Mouse (Mus musculus) neural tube, embryonic 13.5 days (tissue): ENCODE results near the gene Med15. TPM values are rescaled to one million over a fixed set of nuclear protein-coding genes. Genes with fewer than 3 reads are reported as not detected.
A peak's percentile ranks its signal among the peaks of the same experiment; 100 is the strongest.
"Not testable (repeated sequence)": the region's sequence is repeated elsewhere in the genome, so short reads cannot be mapped to it uniquely, and the experiment has no call there.

Experiments used
- ATAC-seq: fragments of 200-750 bp; cut with Nextera tagmentation; 2 replicates; pipeline ENCODE4 v1.8.0; 2017; ENCODE audit warnings: low read depth, mild to moderate bottlenecking, moderate TSS enrichment, moderate library complexity
- H3K27ac ChIP-seq: fragments of 300-500 bp; sonication (generic); replicated peaks from 2 replicates; pipeline ENCODE4 v1.5.1; 2015; ENCODE audit warnings: moderate library complexity, mild to moderate bottlenecking, inconsistent platforms
- H3K27me3 ChIP-seq: fragments of 300-500 bp; sonication (generic); 2 replicates; pipeline ENCODE4 v1.6.1; 2015; ENCODE audit warnings: mild to moderate bottlenecking, inconsistent platforms
- H3K36me3 ChIP-seq: fragments of 300-500 bp; sonication (generic); 2 replicates; pipeline ENCODE4 v1.6.1; 2015; ENCODE audit warnings: mild to moderate bottlenecking, inconsistent platforms
- H3K4me1 ChIP-seq: fragments of 300-500 bp; sonication (generic); replicated peaks from 2 replicates; pipeline ENCODE4 v1.6.1; 2015; ENCODE audit warnings: inconsistent platforms
- H3K4me2 ChIP-seq: fragments of 300-500 bp; sonication (generic); 2 replicates; pipeline ENCODE4 v1.6.1; 2015; ENCODE audit warnings: inconsistent platforms, mild to moderate bottlenecking, moderate library complexity
- H3K4me3 ChIP-seq: fragments of 300-500 bp; sonication (generic); 2 replicates; pipeline ENCODE4 v1.5.1; 2015; ENCODE audit warnings: mild to moderate bottlenecking, inconsistent platforms
- H3K9ac ChIP-seq: fragments of 300-500 bp; sonication (generic); 2 replicates; pipeline ENCODE4 v1.6.1; 2015; ENCODE audit warnings: moderate library complexity, mild to moderate bottlenecking, inconsistent platforms
- H3K9me3 ChIP-seq: fragments of 300-500 bp; sonication (generic); 2 replicates; pipeline ENCODE4 v1.6.1; 2016; ENCODE audit warnings: inconsistent platforms
- WGBS: fragments of 180-500 bp; shearing (Covaris S2); methylation state at CpG from one replicate; pipeline ENCODE4 v1.1.7; 2015; 5-methylcytosine and 5-hydroxymethylcytosine counted together
- polyA plus RNA-seq: library from polyadenylated mRNA; unstranded; fragments of >200 nt; fragmentation: Nextera tagmentation; extraction: Ambion mirVana; gene quantifications from 2 replicates; pipeline ENCODE4 v1.2.1, GENCODE M21; 2015

Med15 gene
- polyA plus RNA-seq, 1 experiment from 2014 or later, result 46.6 TPM

DNA sequence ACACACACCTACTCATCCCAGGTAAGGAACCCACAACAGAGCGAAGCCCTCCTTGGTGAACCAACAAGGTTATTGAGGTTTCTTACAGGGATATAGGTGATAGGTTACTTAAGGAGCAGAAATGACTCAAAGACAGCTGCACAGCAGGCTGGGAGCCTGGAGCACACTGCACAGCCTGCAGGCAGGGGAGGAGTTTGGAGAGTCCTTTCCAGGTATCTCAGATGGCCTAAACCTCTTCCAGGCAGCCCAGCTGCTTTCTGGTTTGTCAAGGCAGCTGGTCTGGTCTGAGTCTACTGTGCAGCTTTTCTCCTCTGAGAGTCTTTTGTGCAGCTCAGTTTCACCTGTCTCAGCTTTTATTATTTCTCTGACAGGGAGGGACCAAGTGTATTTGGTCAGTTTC lies 25.1 kb upstream of the Med15 start:
- H3K27me3 ChIP-seq, result peaks cover 6% of the 10 kb centered on the region; the same call in 1 of the 2 replicates
- no peak overlapping the region for H3K27ac ChIP-seq
- H3K4me2 ChIP-seq, result no peak overlapping the region
- no peak overlapping the region for H3K9ac ChIP-seq
- no peak overlapping the region for H3K4me3 ChIP-seq
- 97% methylated on average over 1 of the region's 1 CpGs for WGBS
- no peak for ATAC-seq
- H3K4me1 ChIP-seq, result peaks cover 38% of the 10 kb centered on the region
- H3K9me3 ChIP-seq, result no peaks in the 10 kb centered on the region
- 0 out of 2 replicates have a peak, but pooled peaks cover 3% of the 10 kb centered on the region for H3K36me3 ChIP-seq

DNA sequence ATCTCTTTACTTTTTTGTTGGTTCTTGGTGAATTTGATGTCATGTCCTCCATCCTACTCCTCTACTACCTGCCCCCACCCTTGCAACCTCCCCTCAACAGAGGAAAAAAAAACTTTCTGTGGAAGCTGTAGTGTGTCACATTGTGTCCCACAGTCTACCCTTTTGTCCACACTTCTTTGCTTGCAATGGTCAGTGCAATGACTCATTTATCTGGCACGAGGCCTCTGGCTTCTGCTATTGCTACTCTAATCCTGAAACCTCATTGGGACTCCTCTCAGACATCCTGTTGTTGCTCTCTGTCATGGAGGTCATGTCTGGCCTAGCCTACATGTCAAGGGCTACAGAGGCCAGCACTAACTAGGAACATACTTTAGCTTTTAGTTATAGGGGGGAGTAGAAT lies 21.0 kb upstream of the Med15 start:
- Histone ChIP-seq H3K36me3 (no peaks in the 10 kb centered on the region), H3K27me3 (peaks cover 6% of the 10 kb centered on the region; the same call in 1 of the 2 replicates), H3K9me3 (no peaks in the 10 kb centered on the region), H3K27ac (no peak overlapping the region), H3K4me3 (no peak overlapping the region), H3K4me2 (no peak overlapping the region), H3K4me1 (peaks cover 3% of the 10 kb centered on the region), H3K9ac (no peak overlapping the region)
- no peak for ATAC-seq
- 51% methylated on average over 1 of the region's 1 CpGs for WGBS

GRCm38 (mm10) chr16:17753001-17753400 lies 20.3 kb upstream of the Med15 start:
- no peak overlapping the region for H3K4me2 ChIP-seq
- no peaks in the 10 kb centered on the region for H3K9me3 ChIP-seq
- H3K4me1 ChIP-seq, result no peaks in the 10 kb centered on the region
- 36% methylated on average over 3 of the region's 3 CpGs for WGBS
- H3K27ac ChIP-seq, result no peak overlapping the region
- no peaks in the 10 kb centered on the region for H3K36me3 ChIP-seq
- no peak overlapping the region for H3K4me3 ChIP-seq
- peaks cover 6% of the 10 kb centered on the region; the same call in 1 of the 2 replicates for H3K27me3 ChIP-seq
- H3K9ac ChIP-seq, result no peak overlapping the region
- no peak for ATAC-seq

- WGBS, result 85% methylated on average over 2 of the region's 2 CpGs
- no peaks in the 10 kb centered on the region for H3K36me3 ChIP-seq
- 0 out of 2 replicates have a peak, but pooled peaks cover 5% of the 10 kb centered on the region for H3K9me3 ChIP-seq
Observed at GRCm38 (mm10) chr16:17745067-17745466, 12.4 kb upstream of the Med15 start.

GRCm38 (mm10) chr16:17744536-17744935 lies 11.8 kb upstream of the Med15 start:
- Histone ChIP-seq H3K4me2 (no peak overlapping the region), H3K9me3 (0 out of 2 replicates have a peak, but pooled peaks cover 5% of the 10 kb centered on the region), H3K27me3 (no peaks in the 10 kb centered on the region), H3K36me3 (no peaks in the 10 kb centered on the region), H3K9ac (no peak overlapping the region), H3K27ac (no peak overlapping the region), H3K4me3 (no peak overlapping the region), H3K4me1 (no peaks in the 10 kb centered on the region)
- 9% methylated on average over 1 of the region's 1 CpGs for WGBS
- no peak for ATAC-seq

More at GRCm38 (mm10) chr16:17745067-17745466, 12.4 kb upstream of the Med15 start:
- no peak for ATAC-seq
- no peak overlapping the region for H3K9ac ChIP-seq
- H3K27me3 ChIP-seq, result no peaks in the 10 kb centered on the region
- H3K4me2 ChIP-seq, result no peak overlapping the region
- no peaks in the 10 kb centered on the region for H3K4me1 ChIP-seq
- no peak overlapping the region for H3K27ac ChIP-seq
- H3K4me3 ChIP-seq, result no peak overlapping the region

- no peak for ATAC-seq
- Histone ChIP-seq H3K36me3 (no peaks in the 10 kb centered on the region), H3K9me3 (0 out of 2 replicates have a peak, but pooled peaks cover 5% of the 10 kb centered on the region), H3K4me3 (no peak overlapping the region), H3K9ac (no peak overlapping the region), H3K4me2 (no peak overlapping the region), H3K4me1 (no peaks in the 10 kb centered on the region), H3K27me3 (no peaks in the 10 kb centered on the region), H3K27ac (no peak overlapping the region)
- WGBS, result 45% methylated on average over 4 of the region's 4 CpGs
Observed at GRCm38 (mm10) chr16:17743279-17743678, 10.6 kb upstream of the Med15 start.

DNA sequence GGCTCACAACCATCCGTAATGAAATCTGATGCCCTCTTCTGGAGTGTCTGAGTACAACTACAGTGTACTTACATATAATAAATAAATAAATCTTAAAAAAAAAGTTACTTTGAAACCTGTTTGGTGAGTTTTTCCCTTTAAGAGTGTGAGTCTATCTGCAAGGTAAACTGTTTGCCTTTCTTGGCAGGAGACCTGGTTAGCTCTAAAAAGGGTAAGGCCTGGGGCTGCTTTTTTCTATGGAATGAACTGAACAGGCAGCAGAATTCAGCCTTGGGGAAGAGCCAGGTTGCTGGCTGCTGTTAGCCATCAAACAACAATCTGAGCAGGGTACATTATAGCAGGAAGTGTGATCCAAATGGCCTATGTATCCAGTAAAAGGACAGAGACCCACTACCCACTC lies 10.1 kb upstream of the Med15 start:
- no peaks in the 10 kb centered on the region for H3K27me3 ChIP-seq
- H3K4me1 ChIP-seq, result no peaks in the 10 kb centered on the region
- no peak overlapping the region for H3K4me3 ChIP-seq
- H3K27ac ChIP-seq, result no peak overlapping the region
- H3K9ac ChIP-seq, result no peak overlapping the region
- H3K9me3 ChIP-seq, result 0 out of 2 replicates have a peak, but pooled peaks cover 5% of the 10 kb centered on the region
- no peak overlapping the region for H3K4me2 ChIP-seq
- no peak for ATAC-seq
- no peaks in the 10 kb centered on the region for H3K36me3 ChIP-seq
- WGBS, result 96% methylated on average over 1 of the region's 1 CpGs

- ATAC-seq, result no peak
- 88% methylated on average over 4 of the region's 4 CpGs for WGBS
- Histone ChIP-seq H3K4me2 (no peak overlapping the region), H3K4me3 (no peak overlapping the region), H3K27ac (no peak overlapping the region), H3K9ac (no peak overlapping the region), H3K36me3 (no peaks in the 10 kb centered on the region), H3K9me3 (no peaks in the 10 kb centered on the region), H3K27me3 (0 out of 2 replicates have a peak, but pooled peaks cover under 1% of the 10 kb centered on the region), H3K4me1 (no peaks in the 10 kb centered on the region)
Observed at GRCm38 (mm10) chr16:17740080-17740479, 7.4 kb upstream of the Med15 start.

- 50% methylated on average over 4 of the region's 4 CpGs for WGBS
- H3K9me3 ChIP-seq, result no peaks in the 10 kb centered on the region
- no peak for ATAC-seq
- H3K4me3 ChIP-seq, result no peak overlapping the region
- H3K27ac ChIP-seq, result no peak overlapping the region
- no peak overlapping the region for H3K4me2 ChIP-seq
- peaks cover 10% of the 10 kb centered on the region for H3K27me3 ChIP-seq
- H3K9ac ChIP-seq, result no peak overlapping the region
- no peaks in the 10 kb centered on the region for H3K36me3 ChIP-seq
- no peaks in the 10 kb centered on the region for H3K4me1 ChIP-seq
Observed at GRCm38 (mm10) chr16:17736156-17736555, 3.5 kb upstream of the Med15 start.

DNA sequence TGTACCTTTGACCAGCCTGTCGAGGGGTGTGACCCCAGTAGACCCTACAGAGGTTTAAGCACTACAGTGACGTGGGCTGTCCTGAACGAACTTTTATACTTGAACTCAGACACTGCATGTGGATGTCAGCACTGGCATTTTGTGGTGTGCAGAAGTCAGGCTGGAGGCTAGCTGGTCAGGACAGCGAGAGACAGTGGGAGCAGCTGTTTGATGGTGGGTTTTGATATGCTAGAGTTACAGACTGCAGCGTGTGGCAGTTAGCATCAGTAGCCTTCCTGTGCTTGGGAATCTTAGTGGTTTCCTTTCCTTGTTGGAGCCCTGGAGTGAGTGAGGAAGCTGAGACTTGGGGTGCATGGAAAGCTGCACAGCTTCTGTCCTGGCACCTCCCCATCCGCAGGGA lies 2.2 kb upstream of the Med15 start:
- not testable (repeated sequence) for H3K36me3 ChIP-seq, H3K27ac ChIP-seq, H3K4me2 ChIP-seq, H3K9me3 ChIP-seq, H3K9ac ChIP-seq, H3K4me1 ChIP-seq, H3K4me3 ChIP-seq, ATAC-seq
- H3K27me3 ChIP-seq, result peaks cover 10% of the 10 kb centered on the region
- WGBS, result 84% methylated on average over 6 of the region's 6 CpGs

GRCm38 (mm10) chr16:17733646-17734045 lies 955 bp upstream of the Med15 start:
- Histone ChIP-seq H3K27ac (no peak overlapping the region), H3K9me3 (no peaks in the 10 kb centered on the region), H3K9ac (no peak overlapping the region), H3K4me2 (peak overlapping the region; percentile 25; the same call in 1 of the 2 replicates), H3K4me3 (no peak overlapping the region), H3K4me1 (no peaks in the 10 kb centered on the region), H3K27me3 (peaks cover 10% of the 10 kb centered on the region), H3K36me3 (no peaks in the 10 kb centered on the region)
- 61% methylated on average over 2 of the region's 2 CpGs for WGBS
- no peak for ATAC-seq

DNA sequence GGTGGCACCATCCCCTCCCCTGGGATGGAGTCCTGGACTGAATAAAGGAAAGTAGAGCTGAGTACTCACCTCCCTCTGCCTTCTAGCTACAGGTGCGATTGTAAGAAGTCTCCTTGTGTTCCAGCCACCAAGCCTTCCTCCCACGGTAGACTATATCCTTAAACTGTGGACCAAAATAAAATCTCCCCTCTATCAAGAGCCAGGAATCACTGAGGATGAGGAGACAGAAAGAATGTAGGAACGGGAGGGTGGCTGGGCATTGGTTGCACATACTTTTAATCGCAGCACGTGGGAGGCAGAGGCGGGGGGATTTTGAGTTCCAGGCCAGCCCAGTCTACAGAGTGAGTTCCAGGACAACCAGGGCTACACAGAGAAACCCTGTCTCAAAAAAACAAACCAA lies 260 bp downstream of the Med15 start:
- no peaks in the 10 kb centered on the region for H3K9me3 ChIP-seq
- no peak for ATAC-seq

GRCm38 (mm10) chr16:17732021-17732420 lies 670 bp downstream of the Med15 start:
- H3K36me3 ChIP-seq, result no peaks in the 10 kb centered on the region
- 49% methylated on average over 3 of the region's 3 CpGs for WGBS

More for the DNA sequence above, 260 bp downstream of the Med15 start:
- H3K4me1 ChIP-seq, result peaks cover 4% of the 10 kb centered on the region; the same call in 1 of the 2 replicates
- WGBS, result 68% methylated on average over 6 of the region's 6 CpGs
- no peak overlapping the region for H3K4me2 ChIP-seq
- no peak overlapping the region for H3K9ac ChIP-seq
- H3K27me3 ChIP-seq, result peaks cover 10% of the 10 kb centered on the region
- H3K4me3 ChIP-seq, result no peak overlapping the region
- no peaks in the 10 kb centered on the region for H3K36me3 ChIP-seq
- H3K27ac ChIP-seq, result no peak overlapping the region

More at GRCm38 (mm10) chr16:17732021-17732420, 670 bp downstream of the Med15 start:
- Histone ChIP-seq H3K4me3 (no peak overlapping the region), H3K27me3 (peaks cover 10% of the 10 kb centered on the region), H3K9ac (no peak overlapping the region), H3K9me3 (no peaks in the 10 kb centered on the region), H3K4me1 (peaks cover 4% of the 10 kb centered on the region; the same call in 1 of the 2 replicates), H3K4me2 (no peak overlapping the region), H3K27ac (no peak overlapping the region)
- ATAC-seq, result no peak
